Mouse (Mus musculus) lung, embryonic 14.5 days (tissue): ENCODE measurements around the gene Erc1. TPM values are rescaled to one million over a fixed set of nuclear protein-coding genes. Genes with fewer than 3 reads are reported as not detected.

Experiments
- ATAC-seq: fragments of 200-750 bp; cut with Nextera tagmentation; 2 replicates; pipeline ENCODE4 v1.8.0; 2017; ENCODE audit warnings: mild to moderate bottlenecking, moderate TSS enrichment, moderate library complexity; ENCODE audit not compliant: insufficient read depth
- DNase-seq: peaks from one replicate; pipeline ENCODE4 v3.0.0-alpha.2; 2015
- H3K27ac ChIP-seq: fragments of 300-500 bp; sonication (generic); 2 replicates; pipeline ENCODE4 v1.5.1; 2014; ENCODE audit warnings: low read depth, mild to moderate bottlenecking, moderate library complexity
- H3K27me3 ChIP-seq: fragments of 300-500 bp; sonication (generic); 2 replicates; pipeline ENCODE4 v1.6.1; 2014; ENCODE audit warnings: low read length, control low read depth; ENCODE audit not compliant: insufficient read depth
- H3K36me3 ChIP-seq: fragments of 300-500 bp; sonication (generic); 2 replicates; pipeline ENCODE4 v1.6.1; 2014; ENCODE audit warnings: control low read depth; ENCODE audit not compliant: insufficient read depth
- H3K4me1 ChIP-seq: fragments of 300-500 bp; sonication (generic); 2 replicates; pipeline ENCODE4 v1.6.1; 2014; ENCODE audit warnings: antibody characterized with exemption, control low read depth; ENCODE audit not compliant: insufficient read depth
- H3K4me2 ChIP-seq: fragments of 300-500 bp; sonication (generic); 2 replicates; pipeline ENCODE4 v1.6.1; 2014; ENCODE audit warnings: mild to moderate bottlenecking
- H3K4me3 ChIP-seq: fragments of 300-500 bp; sonication (generic); 2 replicates; pipeline ENCODE4 v1.5.1; 2014; ENCODE audit warnings: low read depth, low read length
- H3K9ac ChIP-seq: fragments of 300-500 bp; sonication (generic); 2 replicates; pipeline ENCODE4 v1.6.1; 2014
- H3K9me3 ChIP-seq: fragments of 300-500 bp; sonication (generic); 2 replicates; pipeline ENCODE4 v1.6.1; 2016; ENCODE audit warnings: low read depth, low read length, control low read depth
- CTCF ChIP-seq: IDR thresholded peaks from 2 replicates; pipeline ENCODE4 v1.5.1; 2016; ENCODE audit warnings: antibody characterized with exemption, low read depth
- WGBS: fragments of 180-500 bp; shearing (Covaris S2); extraction: QIAGEN DNeasy Blood & Tissue Kit; methylation state at CpG from one replicate; pipeline ENCODE4 v1.1.7; 2014; 5-methylcytosine and 5-hydroxymethylcytosine counted together
- polyA plus RNA-seq: library from polyadenylated mRNA; unstranded; fragments of >200 nt; fragmentation: Nextera tagmentation; extraction: Ambion mirVana; gene quantifications from 2 replicates; pipeline ENCODE4 v1.2.1, GENCODE M21; 2014

The Erc1 gene
- polyA plus RNA-seq, 1 experiment from 2014 or later = 27.1 TPM

GRCm38 (mm10) chr6:119854156-119854555, 6.2 kb upstream of the Erc1 start:
- 20% methylated on average over 2 of the region's 2 CpGs for WGBS
- no peak overlapping the region for H3K27ac ChIP-seq
- no peaks in the 10 kb centered on the region; the same call in 1 of the 2 replicates for H3K4me1 ChIP-seq
- TF ChIP-seq CTCF = no peak
- H3K4me2 ChIP-seq = no peak overlapping the region
- no peak overlapping the region for H3K9ac ChIP-seq
- no peak for ATAC-seq
- no peak for DNase-seq
- no peaks in the 10 kb centered on the region for H3K36me3 ChIP-seq
- no peaks in the 10 kb centered on the region for H3K9me3 ChIP-seq
- no peaks in the 10 kb centered on the region for H3K27me3 ChIP-seq
- no peak overlapping the region for H3K4me3 ChIP-seq

- 86% methylated on average over 3 of the region's 3 CpGs for WGBS
- no peaks in the 10 kb centered on the region for H3K9me3 ChIP-seq
Observed at GRCm38 (mm10) chr6:119849858-119850257, 1.9 kb upstream of the Erc1 start.

GRCm38 (mm10) chr6:119849348-119849709, 1.4 kb upstream of the Erc1 start:
- H3K27ac ChIP-seq = no peak overlapping the region
- DNase-seq (no peak), ATAC-seq (no peak)
- H3K9ac ChIP-seq = peak overlapping the region; percentile 91; the same call in 1 of the 2 replicates
- peak overlapping the region; percentile 82 for H3K4me2 ChIP-seq
- WGBS = 60% methylated on average over 3 of the region's 3 CpGs
- peak overlapping the region; percentile 94 for H3K4me3 ChIP-seq
- H3K36me3 ChIP-seq = no peaks in the 10 kb centered on the region
- no peaks in the 10 kb centered on the region for H3K9me3 ChIP-seq
- TF ChIP-seq CTCF = no peak
- no peaks in the 10 kb centered on the region for H3K27me3 ChIP-seq
- no peaks in the 10 kb centered on the region; the same call in 1 of the 2 replicates for H3K4me1 ChIP-seq

More at GRCm38 (mm10) chr6:119849858-119850257, 1.9 kb upstream of the Erc1 start:
- DNase-seq = no peak
- Histone ChIP-seq H3K36me3 (no peaks in the 10 kb centered on the region), H3K4me1 (no peaks in the 10 kb centered on the region; the same call in 1 of the 2 replicates), H3K4me2 (no peak overlapping the region), H3K4me3 (no peak overlapping the region), H3K27me3 (no peaks in the 10 kb centered on the region), H3K9ac (no peak overlapping the region), H3K27ac (no peak overlapping the region)
- TF ChIP-seq CTCF = no peak
- no peak for ATAC-seq

- H3K9me3 ChIP-seq = no peaks in the 10 kb centered on the region
- TF ChIP-seq CTCF = no peak
- no peaks in the 10 kb centered on the region for H3K36me3 ChIP-seq
- H3K27me3 ChIP-seq = no peaks in the 10 kb centered on the region
- peak overlapping the region; percentile 82 for H3K4me2 ChIP-seq
- 17% methylated on average over 13 of the region's 13 CpGs for WGBS
- peak overlapping the region; percentile 91 for H3K9ac ChIP-seq
- H3K27ac ChIP-seq = peak overlapping the region; percentile 95
- H3K4me3 ChIP-seq = peak overlapping the region; percentile 94
- DNase-seq = no peak
- no peak for ATAC-seq
- no peaks in the 10 kb centered on the region; the same call in 1 of the 2 replicates for H3K4me1 ChIP-seq
Observed at GRCm38 (mm10) chr6:119848696-119849347, 855 bp upstream of the Erc1 start.

- Histone ChIP-seq H3K4me3 (peak overlapping the region; percentile 94), H3K4me2 (peak overlapping the region; percentile 82), H3K9me3 (no peaks in the 10 kb centered on the region), H3K4me1 (no peaks in the 10 kb centered on the region; the same call in 1 of the 2 replicates), H3K27me3 (no peaks in the 10 kb centered on the region), H3K9ac (peak overlapping the region; percentile 91), H3K36me3 (no peaks in the 10 kb centered on the region), H3K27ac (peak overlapping the region; percentile 95)
- WGBS = under 1% methylated on average over 38 of the region's 40 CpGs
- DNase-seq (no peak), ATAC-seq (peak; percentile 31; the same call in 1 of the 2 replicates)
- no peak for TF ChIP-seq CTCF
Observed at GRCm38 (mm10) chr6:119847518-119848033, 391 bp downstream of the Erc1 start.

- no peaks in the 10 kb centered on the region; the same call in 1 of the 2 replicates for H3K4me1 ChIP-seq
- peak overlapping the region; percentile 91 for H3K9ac ChIP-seq
- H3K4me2 ChIP-seq = peak overlapping the region; percentile 82
- WGBS = 25% methylated on average over 11 of the region's 11 CpGs
- no peaks in the 10 kb centered on the region for H3K36me3 ChIP-seq
- peak overlapping the region; percentile 94 for H3K4me3 ChIP-seq
- H3K9me3 ChIP-seq = no peaks in the 10 kb centered on the region
- TF ChIP-seq CTCF = no peak
- peak overlapping the region; percentile 95; the same call in 1 of the 2 replicates for H3K27ac ChIP-seq
- no peak for ATAC-seq
- no peaks in the 10 kb centered on the region for H3K27me3 ChIP-seq
- peak; percentile 7 for DNase-seq
Observed at GRCm38 (mm10) chr6:119846751-119847517, 1.0 kb downstream of the Erc1 start.

- no peaks in the 10 kb centered on the region for H3K27me3 ChIP-seq
- TF ChIP-seq CTCF = no peak
- DNase-seq = no peak
- H3K9me3 ChIP-seq = no peaks in the 10 kb centered on the region
- H3K4me1 ChIP-seq = no peaks in the 10 kb centered on the region
- WGBS = 73% methylated on average over 5 of the region's 5 CpGs
- no peak overlapping the region for H3K9ac ChIP-seq
- no peak overlapping the region for H3K27ac ChIP-seq
- ATAC-seq = no peak
- H3K4me2 ChIP-seq = no peak overlapping the region
- H3K4me3 ChIP-seq = no peak overlapping the region
- H3K36me3 ChIP-seq = no peaks in the 10 kb centered on the region
Observed at GRCm38 (mm10) chr6:119829951-119830350, 18.0 kb downstream of the Erc1 start.
